Comparison of ENCODE assay signal across 8 mouse cellular contexts in genomic region chr11:86543960-86544638, GRCm38 (mm10). TPM values are rescaled to one million over a fixed set of nuclear protein-coding genes. Genes with fewer than 3 reads are reported as not detected.
DNase-seq lines count a peak whose midpoint lies in the region; ATAC-seq and TF ChIP-seq lines count a peak whose summit lies in the region.

No protein-coding gene starts in this region.

- TF ChIP-seq CTCF in bone marrow, adult 2 months (IDR thresholded peaks at IDR 0.05; ENCODE audit: control insufficient read depth, insufficient read depth, low read length): no peak
- no peak for TF ChIP-seq CTCF in olfactory bulb, adult 2 months (IDR thresholded peaks at IDR 0.05; ENCODE audit: insufficient read depth, low read depth, low read length)

- H3K36me3 ChIP-seq in heart, embryonic 10.5 days: peaks cover 3% of the 10 kb centered on the region; the same call in 1 of the 2 replicates
- H3K36me3 ChIP-seq in limb, embryonic 14.5 days (ENCODE audit: control insufficient read depth, insufficient read depth, low read length): peaks cover under 1% of the 10 kb centered on the region; the same call in 1 of the 2 replicates

- 1% methylated on average over 48 of the region's 50 CpGs for WGBS in heart, embryonic 10.5 days
- under 1% methylated on average over 48 of the region's 50 CpGs for WGBS in bone marrow, adult 2 months
- 4% methylated on average over 44 of the region's 50 CpGs for WGBS in limb, embryonic 14.5 days
- WGBS in olfactory bulb, adult 2 months: 1% methylated on average over 45 of the region's 50 CpGs

- peak overlapping the region; percentile 98 for H3K27ac ChIP-seq in heart, embryonic 10.5 days
- H3K27ac ChIP-seq in bone marrow, adult 2 months (ENCODE audit: control insufficient read depth, insufficient read depth, low read depth, low read length, poor library complexity): peak overlapping the region; percentile 68
- H3K27ac ChIP-seq in limb, embryonic 14.5 days (replicated peaks; ENCODE audit: low read depth, low read length): peak overlapping the region; percentile 88
- H3K27ac ChIP-seq in olfactory bulb, adult 2 months (ENCODE audit: insufficient read depth, low read depth, low read length): no peak overlapping the region; the same call in 1 of the 2 replicates

- H3K4me3 ChIP-seq in heart, embryonic 10.5 days: peak overlapping the region; percentile 100
- peak overlapping the region; percentile 92 for H3K4me3 ChIP-seq in bone marrow, adult 2 months (replicated peaks; ENCODE audit: control insufficient read depth, low read depth, low read length)
- H3K4me3 ChIP-seq in limb, embryonic 14.5 days (replicated peaks; ENCODE audit: low read length): peak overlapping the region; percentile 94
- peak overlapping the region; percentile 83 for H3K4me3 ChIP-seq in olfactory bulb, adult 2 months (ENCODE audit: insufficient read depth, low read depth, low read length)

- no peak for TF ChIP-seq POLR2A in bone marrow, adult 2 months (IDR thresholded peaks at IDR 0.05; ENCODE audit: borderline replicate concordance, control insufficient read depth, low read depth, low read length)
- no peak for TF ChIP-seq POLR2A in limb, embryonic 14.5 days (IDR thresholded peaks at IDR 0.05; ENCODE audit: borderline replicate concordance, extremely low read depth, insufficient read depth, insufficient read length)
- TF ChIP-seq POLR2A in olfactory bulb, adult 2 months (IDR thresholded peaks at IDR 0.05; ENCODE audit: insufficient read depth, low read depth, low read length): no peak

- DNase-seq in heart, embryonic 10.5 days (ENCODE audit: low spot score): peak; percentile 76
- DNase-seq in heart, adult 18-20 months: no peak
- peak; percentile 46 for DNase-seq in 3134 (ENCODE audit: extremely low read depth, insufficient read length, low spot score)
- DNase-seq in frontal cortex, postnatal 14 days (ENCODE audit: low spot score in 2 of 2): peak; percentile 8 to 11
- DNase-seq in limb, embryonic 14.5 days (ENCODE audit: low spot score): peak; percentile 30
- no peak for DNase-seq in cerebellum, postnatal 14 days

- H3K27me3 ChIP-seq in heart, embryonic 10.5 days (ENCODE audit: insufficient read depth, poor library complexity, severe bottlenecking): no peaks in the 10 kb centered on the region
- no peaks in the 10 kb centered on the region for H3K27me3 ChIP-seq in limb, embryonic 14.5 days (ENCODE audit: control insufficient read depth, insufficient read depth, low read length)

- H3K4me2 ChIP-seq in limb, embryonic 14.5 days (replicated peaks; ENCODE audit: low read depth, low read length, severe bottlenecking): peak overlapping the region; percentile 73

- H3K9ac ChIP-seq in limb, embryonic 14.5 days (ENCODE audit: low read depth, low read length, severe bottlenecking): peak overlapping the region; percentile 95

- peaks cover 16% of the 10 kb centered on the region; the same call in 1 of the 2 replicates for H3K4me1 ChIP-seq in heart, embryonic 10.5 days
- H3K4me1 ChIP-seq in bone marrow, adult 2 months (ENCODE audit: control insufficient read depth, insufficient read depth, low read length): peaks cover 2% of the 10 kb centered on the region
- peaks cover 6% of the 10 kb centered on the region for H3K4me1 ChIP-seq in limb, embryonic 14.5 days (ENCODE audit: control insufficient read depth, insufficient read depth, low read length)
- no peaks in the 10 kb centered on the region; the same call in 1 of the 2 replicates for H3K4me1 ChIP-seq in olfactory bulb, adult 2 months (ENCODE audit: control insufficient read depth, insufficient read depth, low read length)

- H3K9me3 ChIP-seq in heart, embryonic 10.5 days: no peaks in the 10 kb centered on the region
- H3K9me3 ChIP-seq in limb, embryonic 14.5 days (ENCODE audit: control insufficient read depth, low read length): no peaks in the 10 kb centered on the region

- ATAC-seq in limb, embryonic 14.5 days (ENCODE audit: low FRiP score, low read depth): peak; percentile 39

RNA-seq across cellular contexts. Expression of gene Rps6kb1, which starts 0.5 kb away (rescaled TPM):
- polyA plus RNA-seq in heart, embryonic 10.5 days (2016; fragmentation: Nextera tagmentation; extraction: Ambion mirVana): 54.3 and 60.4 TPM in 2 replicates
- total RNA-seq in heart, adult 18-20 months (2021): 10 to 100 TPM; 20.0 to 22.1 TPM
- 12.1 and 31.4 TPM in 2 replicates for polyA plus RNA-seq in bone marrow, adult 2 months (2011; ENCODE audit: insufficient read depth, insufficient read length, low replicate concordance, missing spikeins)
- polyA plus RNA-seq in limb, embryonic 14.5 days (2012; rRNA removed): 26.6 and 33.5 TPM in 2 replicates
- 59.4 and 73.1 TPM in 2 replicates for polyA plus RNA-seq in limb, embryonic 14.5 days (2014; fragmentation: Nextera tagmentation; extraction: Ambion mirVana)
- polyA plus RNA-seq in olfactory bulb, adult 2 months (2012; ENCODE audit: insufficient read depth, insufficient read length, low replicate concordance, missing spikeins): not detected in 2 replicates

RNA-seq across cellular contexts. Expression of gene Tubd1, which starts 0.7 kb away (rescaled TPM):
- 11.8 and 12.8 TPM in 2 replicates for polyA plus RNA-seq in heart, embryonic 10.5 days (2016; fragmentation: Nextera tagmentation; extraction: Ambion mirVana)
- total RNA-seq in heart, adult 18-20 months (2021): 1 to 10 TPM; 5.3 TPM
- polyA plus RNA-seq in bone marrow, adult 2 months (2011; ENCODE audit: insufficient read depth, insufficient read length, low replicate concordance, missing spikeins): 5.3 and 13.6 TPM in 2 replicates
- polyA plus RNA-seq in limb, embryonic 14.5 days (2012; rRNA removed): 7.1 and 7.6 TPM in 2 replicates
- 10.1 and 10.5 TPM in 2 replicates for polyA plus RNA-seq in limb, embryonic 14.5 days (2014; fragmentation: Nextera tagmentation; extraction: Ambion mirVana)
- not detected in 2 replicates for polyA plus RNA-seq in olfactory bulb, adult 2 months (2012; ENCODE audit: insufficient read depth, insufficient read length, low replicate concordance, missing spikeins)

RNA-seq across cellular contexts. Expression of gene Rnft1, which starts 59.6 kb away (rescaled TPM):
- polyA plus RNA-seq in heart, embryonic 10.5 days (2016; fragmentation: Nextera tagmentation; extraction: Ambion mirVana): 37.6 and 43.2 TPM in 2 replicates
- 10 to 100 TPM; 25.3 to 30.5 TPM for total RNA-seq in heart, adult 18-20 months (2021)
- polyA plus RNA-seq in bone marrow, adult 2 months (2011; ENCODE audit: insufficient read depth, insufficient read length, low replicate concordance, missing spikeins): 3.2 and 8.7 TPM in 2 replicates
- polyA plus RNA-seq in limb, embryonic 14.5 days (2012; rRNA removed): 20.2 and 20.4 TPM in 2 replicates
- 46.0 and 46.6 TPM in 2 replicates for polyA plus RNA-seq in limb, embryonic 14.5 days (2014; fragmentation: Nextera tagmentation; extraction: Ambion mirVana)
- polyA plus RNA-seq in olfactory bulb, adult 2 months (2012; ENCODE audit: insufficient read depth, insufficient read length, low replicate concordance, missing spikeins): not detected in 2 replicates

Comparison
In these comparisons a context has a peak if more than half of its experiments do, and no peak if none do; other contexts are left out.
1. DNase-seq: peak in heart, embryonic 10.5 days (single experiment), 3134 (single experiment), frontal cortex, postnatal 14 days (2 of 2) and limb, embryonic 14.5 days (single experiment); none in heart, adult 18-20 months (0 of 2) and cerebellum, postnatal 14 days (0 of 2).
2. Peak in every context shown above with its lines, with median percentiles within 50 percentile points of each other: H3K4me3 ChIP-seq.